ENCODE assay signal across 17 mouse cellular contexts in the genomic region with DNA sequence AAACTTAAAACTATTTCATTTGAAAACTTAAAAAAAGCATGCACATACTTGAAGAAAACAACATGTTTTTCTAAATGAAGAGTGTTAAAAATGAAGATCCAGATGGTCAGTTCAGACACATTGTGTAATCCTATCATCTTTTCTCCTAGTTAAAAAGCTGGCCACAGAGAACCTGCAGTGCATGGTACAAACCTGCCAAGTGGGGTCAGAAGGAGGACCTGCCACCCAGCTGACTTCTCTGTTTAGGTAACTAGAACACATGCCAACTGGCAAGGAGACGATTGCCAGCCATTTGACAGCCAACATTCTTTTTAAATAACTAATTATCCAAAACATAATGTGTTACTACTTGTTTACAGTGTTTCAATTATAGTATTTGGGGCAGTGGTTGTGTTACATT.
A peak's percentile ranks its signal among the peaks of the same experiment; 100 is the strongest.
DNase-seq lines count a peak whose midpoint lies in the region; ATAC-seq lines count a peak whose summit lies in the region.
"Had no signal": no experiment of that assay in that cellular context is flagged by ENCODE, and none has a peak within 500 bp of the region (broad histone marks: within the 10 kb centered on the region; RNA-seq: fewer than 3 reads in every experiment).

No protein-coding gene starts in this region.

- no peak for DNase-seq in cerebellum, adult 8-10 months
- DNase-seq in cerebellum, postnatal 14 days, result peak; percentile 7 to 35
- DNase-seq in cerebellum, adult 11-12 months, result no peak
- peak; percentile 4 to 13 for DNase-seq in kidney, adult 8-10 months
- DNase-seq in kidney, postnatal 14 days, result no peak
- peak; percentile 58 for DNase-seq in adipocyte (ENCODE audit: low spot score)
- DNase-seq in left cerebral cortex, adult 9 months (ENCODE audit: low spot score in 2 of 2), result no peak
- DNase-seq: adrenal gland, postnatal 10 days; B cell, adult 2 months; embryo, embryonic 11 days; gastrocnemius, postnatal 36 days; heart, adult 18-20 months; heart, postnatal 14 days had no signal

- 0 out of 2 replicates have a peak, but pooled peaks have one; percentile 58 for ATAC-seq in cerebellum, adult (ENCODE audit: insufficient number of reproducible peaks, low FRiP score, low TSS enrichment)
- ATAC-seq: CD4-positive, CD25-positive, alpha-beta regulatory T cell, adult 4 months; forebrain, embryonic 15.5 days; hindbrain, postnatal 0 days had no signal

Comparison
In these comparisons a context has a peak if more than half of its experiments do, and no peak if none do; other contexts are left out.
1. DNase-seq: peak in cerebellum, postnatal 14 days (2 of 2), kidney, adult 8-10 months (2 of 2) and adipocyte (single experiment); none in cerebellum, adult 8-10 months (single experiment), cerebellum, adult 11-12 months (single experiment), kidney, postnatal 14 days (single experiment) and left cerebral cortex, adult 9 months (0 of 2).